Mouse (Mus musculus): ENCODE data around the gene Wnt10a.

- TF ChIP-seq EP300 (IDR thresholded peaks at IDR 0.05; ENCODE audit: low read length) (no peak), CTCF (conservative IDR thresholded peaks at IDR 0.05 in 1 of 2, IDR thresholded peaks at IDR 0.05 in 1 of 2; ENCODE audit: low read depth in 2 of 2, low read length in 2 of 2) (no peak), E2F4 (IDR thresholded peaks at IDR 0.05; ENCODE audit: insufficient replicate concordance, low read depth, low read length) (no peak), MAX (IDR thresholded peaks at IDR 0.05; ENCODE audit: low read length) (no peak)
Observed at GRCm38 (mm10) chr1:74750683-74751082, 40.6 kb upstream of the Wnt10a start.

All from CH12.LX (cell line).